Mouse (Mus musculus): ENCODE data around the gene Cst6. TPM values are rescaled to one million over a fixed set of nuclear protein-coding genes. Genes with fewer than 3 reads are reported as not detected.

Cst6 gene
- total and polyA plus RNA-seq, 3 experiments = 0.26 TPM; not detected in 2

DNA sequence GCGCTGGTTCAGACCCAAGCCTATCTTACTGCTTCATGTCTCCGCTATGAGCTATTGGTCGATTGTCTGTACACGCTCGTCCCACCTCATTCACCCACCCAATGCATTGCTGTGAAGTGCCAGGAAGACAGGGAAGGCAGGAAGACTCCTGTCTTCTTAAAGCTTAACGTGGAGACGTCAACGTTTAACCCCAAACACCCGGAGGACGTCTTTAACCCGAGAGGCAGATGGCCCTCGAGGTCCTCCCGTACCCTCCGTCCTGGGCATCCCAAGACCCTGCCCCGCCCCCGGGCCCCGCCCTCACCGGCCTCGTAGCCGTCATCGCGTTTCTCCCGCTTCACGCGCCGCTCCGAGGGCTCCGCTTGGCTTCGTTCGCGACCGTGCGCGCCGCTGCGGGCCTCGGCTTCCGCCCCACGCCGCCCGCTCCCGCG, 38.7 kb upstream of the Cst6 start:
- Histone ChIP-seq H3K4me3 (ENCODE audit: control insufficient read depth in 1 of 2, insufficient read depth in 1 of 2, low read depth in 2 of 2, low read length in 2 of 2) (peak overlapping the region; percentile 69 to 92), H3K36me3 (ENCODE audit: control insufficient read depth in 1 of 2, insufficient read depth in 2 of 2, low read length in 2 of 2) (peaks cover 0 to 13% of the 10 kb centered on the region in 2 experiments; a peak in 2 of 4 replicates), H3K27me3 (ENCODE audit: control insufficient read depth in 1 of 2, insufficient read depth in 2 of 2, low read length in 2 of 2) (no peaks in the 10 kb centered on the region), H3K27ac (ENCODE audit: control insufficient read depth, low read depth, low read length) (peak overlapping the region; percentile 82), H3K79me2 (ENCODE audit: control insufficient read depth, insufficient read depth, low read length, poor library complexity) (peaks cover 39% of the 10 kb centered on the region), H3K9me3 (replicated peaks; ENCODE audit: insufficient read depth, low read length) (no peaks in the 10 kb centered on the region), H3K4me1 (ENCODE audit: control insufficient read depth in 1 of 2, insufficient read depth in 2 of 2, low read length in 2 of 2) (peaks cover 3 to 26% of the 10 kb centered on the region in 2 experiments; a peak in 3 of 4 replicates), H3K9ac (ENCODE audit: control insufficient read depth, low read depth, low read length, poor library complexity, severe bottlenecking) (peak overlapping the region; percentile 96)
- peak; percentile 63 for DNase-seq (ENCODE audit: low read depth, low spot score)
- TF ChIP-seq TBP (IDR thresholded peaks at IDR 0.05; ENCODE audit: low read depth, low read length) (no peak), KAT2A (conservative IDR thresholded peaks at IDR 0.05; ENCODE audit: low read depth, low read length) (no peak), USF2 (IDR thresholded peaks at IDR 0.05; ENCODE audit: borderline replicate concordance in 1 of 2, insufficient read depth in 1 of 2, low read depth in 1 of 2, low read length in 2 of 2) (no peak), USF1 (IDR thresholded peaks at IDR 0.05; ENCODE audit: low read depth, low read length) (no peak), MEF2A (IDR thresholded peaks at IDR 0.05; ENCODE audit: extremely low read depth, insufficient replicate concordance, low read depth, low read length, poor library complexity, severe bottlenecking) (no peak)

GRCm38 (mm10) chr19:5384715-5385114, 35.3 kb upstream of the Cst6 start:
- Histone ChIP-seq H3K9ac (ENCODE audit: control insufficient read depth, low read depth, low read length, poor library complexity, severe bottlenecking) (no peak overlapping the region), H3K36me3 (ENCODE audit: control insufficient read depth in 1 of 2, insufficient read depth in 2 of 2, low read length in 2 of 2) (peaks cover 0 to 6% of the 10 kb centered on the region in 2 experiments; a peak in 3 of 4 replicates), H3K27ac (ENCODE audit: control insufficient read depth, low read depth, low read length) (no peak overlapping the region), H3K4me1 (ENCODE audit: control insufficient read depth in 1 of 2, insufficient read depth in 2 of 2, low read length in 2 of 2) (peaks cover 3 to 12% of the 10 kb centered on the region in 2 experiments; a peak in 3 of 4 replicates), H3K27me3 (ENCODE audit: control insufficient read depth in 1 of 2, insufficient read depth in 2 of 2, low read length in 2 of 2) (no peaks in the 10 kb centered on the region), H3K9me3 (replicated peaks; ENCODE audit: insufficient read depth, low read length) (no peaks in the 10 kb centered on the region), H3K79me2 (ENCODE audit: control insufficient read depth, insufficient read depth, low read length, poor library complexity) (peaks cover 33% of the 10 kb centered on the region), H3K4me3 (ENCODE audit: control insufficient read depth in 1 of 2, insufficient read depth in 1 of 2, low read depth in 2 of 2, low read length in 2 of 2) (no peak overlapping the region)
- no peak for DNase-seq (ENCODE audit: low read depth, low spot score)
- no peak for TF ChIP-seq TCF12 (IDR thresholded peaks at IDR 0.05; ENCODE audit: low read depth, low read length)
- no peak for TF ChIP-seq POLR2AphosphoS5 (IDR thresholded peaks at IDR 0.05; ENCODE audit: borderline replicate concordance, low read depth, low read length)
- no peak for TF ChIP-seq POLR2A (IDR thresholded peaks at IDR 0.05; ENCODE audit: control insufficient read depth in 1 of 2, insufficient read depth in 1 of 2, low read depth in 1 of 2, low read length in 2 of 2, poor library complexity in 1 of 2)
- no peak for TF ChIP-seq NELFE (IDR thresholded peaks at IDR 0.05; ENCODE audit: low read depth, low read length)
- TF ChIP-seq ZC3H11A (IDR thresholded peaks at IDR 0.05; ENCODE audit: low read depth, low read length) = no peak

DNA sequence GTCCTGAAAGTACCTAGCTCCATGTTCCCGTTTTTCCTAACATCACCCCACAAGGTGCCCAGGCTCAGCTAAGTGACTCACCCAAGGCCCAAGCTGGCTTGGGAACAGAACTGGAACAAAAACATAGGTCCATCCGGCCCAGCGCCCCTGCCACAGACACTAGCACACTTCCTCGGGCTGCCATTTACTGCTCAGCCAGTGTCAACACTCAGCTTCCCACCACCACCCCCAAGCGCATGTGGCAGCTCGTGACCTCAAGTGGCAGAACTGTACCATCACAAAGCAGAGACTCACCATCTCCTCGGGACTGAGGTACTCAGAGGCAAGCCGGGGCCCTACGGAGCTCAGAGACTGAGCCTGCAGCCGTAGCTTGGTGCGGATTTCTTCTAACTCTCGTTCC, 34.0 kb upstream of the Cst6 start:
- Histone ChIP-seq H3K27ac (ENCODE audit: control insufficient read depth, low read depth, low read length) (no peak overlapping the region), H3K9ac (ENCODE audit: control insufficient read depth, low read depth, low read length, poor library complexity, severe bottlenecking) (no peak overlapping the region), H3K79me2 (ENCODE audit: control insufficient read depth, insufficient read depth, low read length, poor library complexity) (peaks cover 26% of the 10 kb centered on the region), H3K4me1 (ENCODE audit: control insufficient read depth in 1 of 2, insufficient read depth in 2 of 2, low read length in 2 of 2) (peaks cover 3 to 12% of the 10 kb centered on the region in 2 experiments; a peak in 3 of 4 replicates), H3K27me3 (ENCODE audit: control insufficient read depth in 1 of 2, insufficient read depth in 2 of 2, low read length in 2 of 2) (no peaks in the 10 kb centered on the region), H3K4me3 (ENCODE audit: control insufficient read depth in 1 of 2, insufficient read depth in 1 of 2, low read depth in 2 of 2, low read length in 2 of 2) (no peak overlapping the region), H3K36me3 (ENCODE audit: control insufficient read depth in 1 of 2, insufficient read depth in 2 of 2, low read length in 2 of 2) (peaks cover 0 to 6% of the 10 kb centered on the region in 2 experiments; a peak in 3 of 4 replicates), H3K9me3 (replicated peaks; ENCODE audit: insufficient read depth, low read length) (no peaks in the 10 kb centered on the region)
- no peak for DNase-seq (ENCODE audit: low read depth, low spot score)
- TF ChIP-seq ELF1 (IDR thresholded peaks at IDR 0.05; ENCODE audit: low read depth, low read length) (no peak), ETS1 (IDR thresholded peaks at IDR 0.05; ENCODE audit: low read depth, low read length) (no peak), NELFE (IDR thresholded peaks at IDR 0.05; ENCODE audit: low read depth, low read length) (no peak), MAFK (IDR thresholded peaks at IDR 0.05; ENCODE audit: borderline replicate concordance, low read depth, low read length) (no peak), GABPA (IDR thresholded peaks at IDR 0.05; ENCODE audit: low read depth, low read length) (no peak), RAD21 (IDR thresholded peaks at IDR 0.05; ENCODE audit: low read depth, low read length) (no peak), SMC3 (IDR thresholded peaks at IDR 0.05; ENCODE audit: low read depth, low read length) (no peak), TCF12 (IDR thresholded peaks at IDR 0.05; ENCODE audit: low read depth, low read length) (no peak), MAX (IDR thresholded peaks at IDR 0.05; ENCODE audit: low read length) (no peak), MYB (IDR thresholded peaks at IDR 0.05; ENCODE audit: low read depth, low read length) (no peak), CHD2 (IDR thresholded peaks at IDR 0.05; ENCODE audit: low read length) (no peak), GATA1 (IDR thresholded peaks at IDR 0.05; ENCODE audit: low read depth, low read length) (no peak), KAT2A (conservative IDR thresholded peaks at IDR 0.05; ENCODE audit: low read depth, low read length) (no peak), SIN3A (IDR thresholded peaks at IDR 0.05; ENCODE audit: low read length) (no peak), TBP (IDR thresholded peaks at IDR 0.05; ENCODE audit: low read depth, low read length) (no peak)

Measured in MEL (cell line).